Mouse (Mus musculus) G1E (cell line): ENCODE results near the gene Apbb2. TPM values are rescaled to one million over a fixed set of nuclear protein-coding genes. Genes with fewer than 3 reads are reported as not detected.

Experiments
- ATAC-seq: 2 replicates; pipeline ENCODE4 v1.8.0; 2016; ENCODE audit warnings: mild to moderate bottlenecking; ENCODE audit not compliant: insufficient number of reproducible peaks, poor library complexity, low FRiP score, severe bottlenecking; ENCODE audit errors: extremely low read depth
- DNase-seq: peaks from one replicate; pipeline ENCODE4 v3.0.0; 2012; ENCODE audit warnings: low spot score
- H3K27me3 ChIP-seq: 2 replicates; pipeline ENCODE4 v1.6.1; 2012; ENCODE audit warnings: mild to moderate bottlenecking, low read length, inconsistent platforms; ENCODE audit not compliant: insufficient read depth
- H3K36me3 ChIP-seq: replicated peaks from 2 replicates; pipeline ENCODE3; 2012; ENCODE audit warnings: mild to moderate bottlenecking, inconsistent platforms
- H3K4me1 ChIP-seq: 2 replicates; pipeline ENCODE4 v1.6.1; 2012; ENCODE audit warnings: low read depth, low read length, inconsistent platforms, mixed read lengths; ENCODE audit not compliant: insufficient read depth
- H3K4me3 ChIP-seq: 2 replicates; pipeline ENCODE4 v1.5.1; 2012; ENCODE audit warnings: low read depth, mild to moderate bottlenecking, inconsistent platforms, low read length, moderate library complexity, mixed read lengths
- H3K9me3 ChIP-seq: replicated peaks from 2 replicates; pipeline ENCODE4 v1.6.1; 2012; ENCODE audit warnings: inconsistent platforms
- CTCF ChIP-seq: IDR thresholded peaks from 2 replicates; pipeline ENCODE4 v1.5.1; 2012; ENCODE audit warnings: low read depth, low read length, inconsistent platforms, mixed read lengths
- GATA1 ChIP-seq: IDR thresholded peaks from 2 replicates; pipeline ENCODE4 v1.6.1; 2012; ENCODE audit warnings: borderline replicate concordance, low read length, inconsistent platforms, mixed read lengths
- GATA2 ChIP-seq: IDR thresholded peaks from 2 replicates; pipeline ENCODE4 v1.6.1; 2012; ENCODE audit warnings: low read depth, low read length, inconsistent platforms, borderline replicate concordance
- POLR2AphosphoS5 ChIP-seq: IDR thresholded peaks from 2 replicates; pipeline ENCODE4 v1.6.1; 2012; ENCODE audit warnings: low read depth, low read length, inconsistent platforms; ENCODE audit not compliant: insufficient replicate concordance
- TAL1 ChIP-seq: conservative IDR thresholded peaks from 2 replicates; pipeline ENCODE4 v1.6.1; 2012; ENCODE audit warnings: low read depth, low read length, inconsistent platforms, mixed read lengths
- polyA plus RNA-seq: library from polyadenylated mRNA; stranded (reverse); fragments of >175 nt; gene quantifications from 2 replicates; pipeline ENCODE4 v1.2.3, GENCODE M21; 2012
- total RNA-seq, 2 experiments: library from RNA; stranded (forward) in 1 of 2; stranded (reverse) in 1 of 2; fragments of 200-1000 nt in 1 of 2; fragments of >200 nt in 1 of 2; fragmentation: Nextera tagmentation in 1 of 2; gene quantifications; 2 replicates each; pipeline ENCODE4 v1.2.3; 2014 to 2017

The Apbb2 gene
- total and polyA plus RNA-seq, 3 experiments, result 0.16 TPM; not detected in 2

GRCm38 (mm10) chr5:66517503-66517902 lies 101.1 kb downstream of the Apbb2 start:
- H3K36me3 ChIP-seq, result no peaks in the 10 kb centered on the region
- no peak for TF ChIP-seq GATA1
- TF ChIP-seq CTCF, result no peak
- TF ChIP-seq TAL1, result no peak
- peaks cover 47% of the 10 kb centered on the region for H3K9me3 ChIP-seq
- no peaks in the 10 kb centered on the region for H3K27me3 ChIP-seq
- H3K4me1 ChIP-seq, result no peaks in the 10 kb centered on the region
- no peak for DNase-seq
- ATAC-seq, result no peak
- H3K4me3 ChIP-seq, result no peak overlapping the region

- Histone ChIP-seq H3K9me3 (peaks cover 45% of the 10 kb centered on the region), H3K27me3 (no peaks in the 10 kb centered on the region), H3K4me3 (no peak overlapping the region), H3K4me1 (no peaks in the 10 kb centered on the region), H3K36me3 (no peaks in the 10 kb centered on the region)
- DNase-seq (no peak), ATAC-seq (no peak)
- TF ChIP-seq CTCF (no peak), TAL1 (no peak), GATA1 (no peak), GATA2 (no peak), POLR2AphosphoS5 (no peak)
Observed at GRCm38 (mm10) chr5:66516311-66516710, 102.3 kb downstream of the Apbb2 start.

GRCm38 (mm10) chr5:66515271-66515670 lies 103.3 kb downstream of the Apbb2 start:
- Histone ChIP-seq H3K4me1 (no peaks in the 10 kb centered on the region), H3K4me3 (no peak overlapping the region), H3K9me3 (peaks cover 49% of the 10 kb centered on the region), H3K36me3 (no peaks in the 10 kb centered on the region), H3K27me3 (no peaks in the 10 kb centered on the region)
- TF ChIP-seq CTCF, result no peak
- no peak for TF ChIP-seq GATA1
- TF ChIP-seq POLR2AphosphoS5, result no peak
- TF ChIP-seq GATA2, result no peak
- TF ChIP-seq TAL1, result no peak
- ATAC-seq (no peak), DNase-seq (no peak)

DNA sequence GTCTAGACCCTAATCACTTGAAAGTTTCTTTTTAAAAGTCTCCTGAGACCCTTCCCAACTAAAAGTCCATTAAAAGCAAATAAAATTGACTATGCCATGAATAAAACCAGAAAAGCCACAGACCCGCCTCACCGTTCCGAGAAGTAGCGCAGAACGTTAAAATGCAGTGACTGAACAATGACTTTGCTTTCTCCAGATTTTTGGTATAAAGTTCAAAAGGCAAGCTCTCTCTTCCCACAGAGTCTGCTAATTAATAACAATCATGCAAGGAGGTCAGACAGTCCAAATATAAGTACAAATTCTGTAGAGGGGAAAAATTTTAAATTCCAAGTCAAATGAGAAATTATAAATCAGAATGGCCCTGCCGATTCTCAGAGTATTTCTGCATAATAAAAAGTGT lies 103.9 kb downstream of the Apbb2 start:
- Histone ChIP-seq H3K4me3 (no peak overlapping the region), H3K36me3 (no peaks in the 10 kb centered on the region), H3K9me3 (peaks cover 48% of the 10 kb centered on the region), H3K27me3 (no peaks in the 10 kb centered on the region), H3K4me1 (no peaks in the 10 kb centered on the region)
- DNase-seq (no peak), ATAC-seq (no peak)
- TF ChIP-seq POLR2AphosphoS5 (no peak), CTCF (no peak), GATA1 (no peak), TAL1 (no peak), GATA2 (no peak)

GRCm38 (mm10) chr5:66513412-66513811 lies 105.2 kb downstream of the Apbb2 start:
- Histone ChIP-seq H3K4me1 (no peaks in the 10 kb centered on the region), H3K4me3 (no peak overlapping the region), H3K27me3 (no peaks in the 10 kb centered on the region), H3K36me3 (no peaks in the 10 kb centered on the region), H3K9me3 (peaks cover 51% of the 10 kb centered on the region)
- ATAC-seq (no peak), DNase-seq (no peak)
- no peak for TF ChIP-seq GATA1
- TF ChIP-seq TAL1, result no peak

DNA sequence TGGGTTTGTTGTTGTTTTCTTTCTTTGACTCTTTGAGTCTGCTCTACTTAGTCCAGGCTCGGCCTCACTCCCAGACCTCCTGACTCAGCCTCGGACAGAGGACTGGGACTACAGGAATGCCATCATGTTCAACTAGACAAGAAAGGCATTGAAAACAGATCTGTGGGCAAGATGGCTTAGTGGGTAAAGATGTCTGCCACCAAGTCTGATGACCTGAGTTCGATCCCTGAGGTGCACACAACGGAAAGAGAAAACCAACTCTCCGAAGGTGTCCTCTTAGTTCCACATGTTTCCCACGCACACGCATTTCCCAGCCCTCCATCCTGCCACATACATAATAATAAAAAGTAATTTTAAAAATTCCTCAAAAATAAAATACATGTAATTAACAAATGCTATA lies 106.1 kb downstream of the Apbb2 start:
- Histone ChIP-seq H3K36me3 (no peaks in the 10 kb centered on the region), H3K4me3 (no peak overlapping the region), H3K4me1 (no peaks in the 10 kb centered on the region), H3K9me3 (peaks cover 50% of the 10 kb centered on the region), H3K27me3 (no peaks in the 10 kb centered on the region)
- no peak for DNase-seq
- TF ChIP-seq GATA1 (no peak), POLR2AphosphoS5 (no peak)
- ATAC-seq, result no peak

GRCm38 (mm10) chr5:66510716-66511115 lies 107.9 kb downstream of the Apbb2 start:
- Histone ChIP-seq H3K27me3 (no peaks in the 10 kb centered on the region), H3K4me1 (no peaks in the 10 kb centered on the region), H3K36me3 (no peaks in the 10 kb centered on the region), H3K4me3 (no peak overlapping the region), H3K9me3 (peaks cover 53% of the 10 kb centered on the region)
- no peak for TF ChIP-seq CTCF
- TF ChIP-seq POLR2AphosphoS5, result no peak
- no peak for TF ChIP-seq GATA1
- DNase-seq, result no peak
- ATAC-seq, result no peak
